Mouse (Mus musculus): ENCODE measurements around the gene Mocs3. TPM values are rescaled to one million over a fixed set of nuclear protein-coding genes. Genes with fewer than 3 reads are reported as not detected.

Gene Mocs3
- total and polyA plus RNA-seq, 3 experiments = 2.9 to 5.1 TPM; not detected in 1

DNA sequence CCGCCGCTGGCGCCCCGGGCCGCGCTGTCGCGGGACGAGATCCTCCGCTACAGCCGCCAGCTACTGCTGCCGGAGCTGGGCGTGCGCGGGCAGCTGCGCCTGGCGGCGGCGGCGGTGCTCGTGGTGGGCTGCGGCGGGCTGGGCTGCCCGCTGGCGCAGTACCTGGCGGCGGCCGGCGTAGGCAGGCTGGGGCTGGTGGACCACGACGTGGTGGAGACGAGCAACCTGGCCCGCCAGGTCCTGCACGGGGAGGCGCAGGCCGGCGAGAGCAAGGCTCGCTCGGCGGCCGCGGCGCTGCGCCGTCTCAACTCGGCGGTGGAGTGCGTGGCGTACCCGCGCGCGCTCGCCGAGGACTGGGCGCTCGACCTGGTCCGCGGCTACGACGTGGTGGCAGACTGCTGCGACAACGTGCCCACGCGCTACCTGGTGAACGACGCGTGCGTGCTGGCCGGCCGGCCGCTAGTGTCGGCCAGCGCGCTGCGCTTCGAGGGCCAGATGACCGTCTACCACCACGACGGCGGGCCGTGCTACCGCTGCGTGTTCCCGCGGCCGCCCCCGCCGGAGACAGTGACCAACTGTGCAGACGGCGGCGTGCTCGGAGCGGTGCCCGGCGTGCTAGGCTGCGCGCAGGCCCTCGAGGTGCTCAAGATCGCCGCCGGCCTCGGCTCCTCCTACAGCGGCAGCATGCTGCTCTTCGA is 500 bp downstream of the Mocs3 start:
- H3K79me2 ChIP-seq (ENCODE audit: control insufficient read depth, insufficient read depth, low read length, poor library complexity) = peaks cover 38% of the 10 kb centered on the region
- no peaks in the 10 kb centered on the region for H3K9me3 ChIP-seq (replicated peaks; ENCODE audit: insufficient read depth, low read length)
- no peak for DNase-seq (ENCODE audit: low read depth, low spot score)
- H3K9ac ChIP-seq (ENCODE audit: control insufficient read depth, low read depth, low read length, poor library complexity, severe bottlenecking) = peak overlapping the region; percentile 96
- H3K4me3 ChIP-seq (ENCODE audit: control insufficient read depth in 1 of 2, insufficient read depth in 1 of 2, low read depth in 2 of 2, low read length in 2 of 2) = peak overlapping the region; percentile 93 to 95; a peak in 3 of 4 replicates
- H3K27ac ChIP-seq (ENCODE audit: control insufficient read depth, low read depth, low read length) = peak overlapping the region; percentile 84; the same call in 1 of the 2 replicates
- TF ChIP-seq TCF12 (IDR thresholded peaks at IDR 0.05; ENCODE audit: low read depth, low read length) (no peak), POLR2A (IDR thresholded peaks at IDR 0.05; ENCODE audit: control insufficient read depth in 1 of 2, insufficient read depth in 1 of 2, low read depth in 1 of 2, low read length in 2 of 2, poor library complexity in 1 of 2) (0 out of 4 replicates have a peak, but pooled peaks of 1 of the 2 experiments have one; percentile 9), NRF1 (IDR thresholded peaks at IDR 0.05; ENCODE audit: insufficient read depth, low read depth, low read length, poor library complexity, severe bottlenecking) (peak; percentile 36; the same call in 1 of the 2 replicates)
- no peaks in the 10 kb centered on the region for H3K27me3 ChIP-seq (ENCODE audit: control insufficient read depth in 1 of 2, insufficient read depth in 2 of 2, low read length in 2 of 2)
- H3K36me3 ChIP-seq (ENCODE audit: control insufficient read depth in 1 of 2, insufficient read depth in 2 of 2, low read length in 2 of 2) = peaks cover 10 to 17% of the 10 kb centered on the region in 2 experiments
- H3K4me1 ChIP-seq (ENCODE audit: control insufficient read depth in 1 of 2, insufficient read depth in 2 of 2, low read length in 2 of 2) = peaks cover 3 to 10% of the 10 kb centered on the region in 2 experiments

DNA sequence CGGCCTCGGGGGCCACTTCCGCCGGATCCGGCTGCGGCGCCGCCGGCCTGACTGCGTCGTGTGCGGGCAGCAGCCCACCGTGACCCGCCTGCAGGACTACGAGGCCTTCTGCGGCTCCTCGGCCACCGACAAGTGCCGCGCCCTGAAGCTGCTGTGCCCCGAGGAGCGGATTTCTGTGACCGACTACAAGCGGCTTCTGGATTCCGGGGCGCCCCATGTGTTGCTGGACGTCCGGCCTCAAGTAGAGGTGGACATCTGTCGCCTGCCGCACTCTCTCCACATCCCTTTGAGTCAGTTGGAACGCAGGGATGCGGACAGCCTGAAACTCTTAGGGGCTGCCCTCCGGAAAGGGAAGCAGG is 1.0 kb downstream of the Mocs3 start:
- no peak for TF ChIP-seq E2F4 (IDR thresholded peaks at IDR 0.05; ENCODE audit: borderline replicate concordance, low read depth, low read length)
- no peak for TF ChIP-seq MAX (IDR thresholded peaks at IDR 0.05; ENCODE audit: low read length)
- no peak for TF ChIP-seq MYB (IDR thresholded peaks at IDR 0.05; ENCODE audit: low read depth, low read length)
- TF ChIP-seq POLR2AphosphoS2 (IDR thresholded peaks at IDR 0.05; ENCODE audit: low read length) = no peak
- no peak for TF ChIP-seq MEF2A (IDR thresholded peaks at IDR 0.05; ENCODE audit: extremely low read depth, insufficient replicate concordance, low read depth, low read length, poor library complexity, severe bottlenecking)
- TF ChIP-seq TBP (IDR thresholded peaks at IDR 0.05; ENCODE audit: low read depth, low read length) = no peak
- no peak for TF ChIP-seq CHD2 (IDR thresholded peaks at IDR 0.05; ENCODE audit: low read length)
- no peak for TF ChIP-seq SIN3A (IDR thresholded peaks at IDR 0.05; ENCODE audit: low read length)
- no peak for TF ChIP-seq JUND (IDR thresholded peaks at IDR 0.05; ENCODE audit: low read depth, low read length)
- no peak for TF ChIP-seq RCOR1 (IDR thresholded peaks at IDR 0.05; ENCODE audit: low read depth, low read length)
- H3K9me3 ChIP-seq (replicated peaks; ENCODE audit: insufficient read depth, low read length) = no peaks in the 10 kb centered on the region
- H3K79me2 ChIP-seq (ENCODE audit: control insufficient read depth, insufficient read depth, low read length, poor library complexity) = peaks cover 38% of the 10 kb centered on the region
- no peak overlapping the region for H3K27ac ChIP-seq (ENCODE audit: control insufficient read depth, low read depth, low read length)
- no peak for DNase-seq (ENCODE audit: low read depth, low spot score)
- H3K4me1 ChIP-seq (ENCODE audit: control insufficient read depth in 1 of 2, insufficient read depth in 2 of 2, low read length in 2 of 2) = peaks cover 3 to 10% of the 10 kb centered on the region in 2 experiments
- H3K36me3 ChIP-seq (ENCODE audit: control insufficient read depth in 1 of 2, insufficient read depth in 2 of 2, low read length in 2 of 2) = peaks cover 5 to 17% of the 10 kb centered on the region in 2 experiments
- H3K27me3 ChIP-seq (ENCODE audit: control insufficient read depth in 1 of 2, insufficient read depth in 2 of 2, low read length in 2 of 2) = no peaks in the 10 kb centered on the region
- no peak overlapping the region for H3K4me3 ChIP-seq (ENCODE audit: control insufficient read depth in 1 of 2, insufficient read depth in 1 of 2, low read depth in 2 of 2, low read length in 2 of 2)
- H3K9ac ChIP-seq (ENCODE audit: control insufficient read depth, low read depth, low read length, poor library complexity, severe bottlenecking) = no peak overlapping the region

DNA sequence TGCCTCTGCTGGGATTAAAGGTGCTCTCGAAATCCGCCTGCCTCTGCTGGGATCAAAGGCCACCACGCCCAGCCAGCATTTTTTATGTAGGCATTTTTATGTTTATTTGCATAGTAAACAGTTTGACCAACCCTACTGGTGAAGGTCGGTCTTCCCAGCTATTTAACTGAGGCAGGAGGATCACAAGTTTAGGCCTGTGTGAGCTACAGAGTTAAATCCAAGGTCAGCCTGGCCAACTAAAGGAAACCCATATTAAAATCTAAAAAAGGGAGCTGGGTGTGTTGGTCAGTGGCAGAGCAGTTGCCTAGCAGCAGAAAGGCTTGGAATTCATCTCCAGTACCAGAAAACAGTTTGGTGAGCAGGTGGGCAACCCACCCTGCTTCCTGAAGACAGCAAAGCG is 2.9 kb downstream of the Mocs3 start:
- Histone ChIP-seq H3K4me3 (ENCODE audit: control insufficient read depth in 1 of 2, insufficient read depth in 1 of 2, low read depth in 2 of 2, low read length in 2 of 2) (no peak overlapping the region), H3K36me3 (ENCODE audit: control insufficient read depth in 1 of 2, insufficient read depth in 2 of 2, low read length in 2 of 2) (peaks cover 0 to 6% of the 10 kb centered on the region in 2 experiments; a peak in 2 of 4 replicates), H3K9ac (ENCODE audit: control insufficient read depth, low read depth, low read length, poor library complexity, severe bottlenecking) (no peak overlapping the region), H3K27ac (ENCODE audit: control insufficient read depth, low read depth, low read length) (no peak overlapping the region), H3K79me2 (ENCODE audit: control insufficient read depth, insufficient read depth, low read length, poor library complexity) (peaks cover 29% of the 10 kb centered on the region), H3K9me3 (replicated peaks; ENCODE audit: insufficient read depth, low read length) (no peaks in the 10 kb centered on the region), H3K27me3 (ENCODE audit: control insufficient read depth in 1 of 2, insufficient read depth in 2 of 2, low read length in 2 of 2) (no peaks in the 10 kb centered on the region), H3K4me1 (ENCODE audit: control insufficient read depth in 1 of 2, insufficient read depth in 2 of 2, low read length in 2 of 2) (peaks cover 3% of the 10 kb centered on the region in 2 experiments; a peak in 2 of 4 replicates)
- no peak for DNase-seq (ENCODE audit: low read depth, low spot score)
- no peak for TF ChIP-seq TBP (IDR thresholded peaks at IDR 0.05; ENCODE audit: low read depth, low read length)
- no peak for TF ChIP-seq MYC (IDR thresholded peaks at IDR 0.05; ENCODE audit: low read depth, low read length)
- TF ChIP-seq USF2 (IDR thresholded peaks at IDR 0.05; ENCODE audit: borderline replicate concordance in 1 of 2, insufficient read depth in 1 of 2, low read depth in 1 of 2, low read length in 2 of 2) = no peak
- no peak for TF ChIP-seq SIN3A (IDR thresholded peaks at IDR 0.05; ENCODE audit: low read length)
- TF ChIP-seq CHD2 (IDR thresholded peaks at IDR 0.05; ENCODE audit: low read length) = no peak
- TF ChIP-seq KAT2A (conservative IDR thresholded peaks at IDR 0.05; ENCODE audit: low read depth, low read length) = no peak
- no peak for TF ChIP-seq ELF1 (IDR thresholded peaks at IDR 0.05; ENCODE audit: low read depth, low read length)
- TF ChIP-seq RAD21 (IDR thresholded peaks at IDR 0.05; ENCODE audit: low read depth, low read length) = no peak
- no peak for TF ChIP-seq POLR2A (IDR thresholded peaks at IDR 0.05; ENCODE audit: control insufficient read depth in 1 of 2, insufficient read depth in 1 of 2, low read depth in 1 of 2, low read length in 2 of 2, poor library complexity in 1 of 2)
